8 mouse cellular contexts compared by ENCODE assay signal in the genomic region with DNA sequence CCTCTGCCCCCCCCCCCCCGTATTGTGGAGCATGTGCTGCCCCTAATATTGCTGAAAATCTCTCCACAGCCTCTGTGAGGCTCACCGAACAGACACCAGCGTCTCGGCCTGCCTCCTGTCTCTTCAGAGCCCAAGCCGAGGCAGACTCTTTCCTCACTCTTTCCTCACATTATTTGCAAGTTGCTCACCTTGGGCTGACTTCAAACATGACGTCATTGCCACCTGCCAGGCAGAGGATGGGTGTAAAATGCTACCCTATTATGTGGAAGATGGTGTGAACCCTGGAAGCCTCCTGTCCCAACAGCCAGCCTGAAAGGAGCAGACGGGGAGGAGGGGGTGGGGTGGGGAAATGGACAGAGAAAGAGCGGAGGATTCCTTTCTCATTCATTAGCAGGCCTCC.
A peak's percentile ranks its signal among the peaks of the same experiment; 100 is the strongest.
DNase-seq lines count a peak whose midpoint lies in the region; ATAC-seq lines count a peak whose summit lies in the region.

No protein-coding gene starts in this region.

- H3K9me3 ChIP-seq in liver, embryonic 12.5 days (replicated peaks) = no peaks in the 10 kb centered on the region
- H3K9me3 ChIP-seq in embryonic facial prominence, embryonic 13.5 days = no peaks in the 10 kb centered on the region
- H3K9me3 ChIP-seq in neural tube, embryonic 14.5 days (ENCODE audit: control insufficient read depth, low read length) = no peaks in the 10 kb centered on the region

- no peak for DNase-seq in liver
- peak; percentile 56 for DNase-seq in layer of hippocampus, postnatal 10 days (ENCODE audit: low spot score in 2 of 2)
- DNase-seq in T-cell, adult 2 months (ENCODE audit: low spot score) = no peak
- no peak for DNase-seq in B cell, adult 2 months
- DNase-seq in adrenal gland, postnatal 25 days = no peak

- H3K4me1 ChIP-seq in liver, embryonic 12.5 days = 0 out of 2 replicates have a peak, but pooled peaks cover 5% of the 10 kb centered on the region
- H3K4me1 ChIP-seq in embryonic facial prominence, embryonic 13.5 days = peaks cover 22% of the 10 kb centered on the region
- H3K4me1 ChIP-seq in neural tube, embryonic 14.5 days (ENCODE audit: control insufficient read depth, insufficient read depth, low read length) = peaks cover 20% of the 10 kb centered on the region

- no peaks in the 10 kb centered on the region for H3K36me3 ChIP-seq in liver, embryonic 12.5 days
- H3K36me3 ChIP-seq in embryonic facial prominence, embryonic 13.5 days = no peaks in the 10 kb centered on the region
- no peaks in the 10 kb centered on the region for H3K36me3 ChIP-seq in neural tube, embryonic 14.5 days (ENCODE audit: control insufficient read depth, insufficient read depth, low read length)

- H3K27me3 ChIP-seq in liver, embryonic 12.5 days (replicated peaks) = no peaks in the 10 kb centered on the region
- no peaks in the 10 kb centered on the region for H3K27me3 ChIP-seq in embryonic facial prominence, embryonic 13.5 days
- no peaks in the 10 kb centered on the region for H3K27me3 ChIP-seq in neural tube, embryonic 14.5 days (ENCODE audit: control insufficient read depth, insufficient read depth, low read length)

- no peak overlapping the region for H3K4me3 ChIP-seq in liver, embryonic 12.5 days
- H3K4me3 ChIP-seq in embryonic facial prominence, embryonic 13.5 days = peak overlapping the region; percentile 25; the same call in 1 of the 2 replicates
- peak overlapping the region; percentile 15; the same call in 1 of the 2 replicates for H3K4me3 ChIP-seq in neural tube, embryonic 14.5 days (ENCODE audit: low read depth, low read length)

- no peak for ATAC-seq in liver, embryonic 12.5 days
- no peak for ATAC-seq in embryonic facial prominence, embryonic 13.5 days (ENCODE audit: insufficient number of reproducible peaks, insufficient read depth, low FRiP score, low TSS enrichment, low read depth)
- peak; percentile 83 for ATAC-seq in neural tube, embryonic 14.5 days (ENCODE audit: low read depth)

- no peak overlapping the region for H3K27ac ChIP-seq in liver, embryonic 12.5 days
- H3K27ac ChIP-seq in embryonic facial prominence, embryonic 13.5 days = peak overlapping the region; percentile 62; the same call in 1 of the 2 replicates
- peak overlapping the region; percentile 90 for H3K27ac ChIP-seq in neural tube, embryonic 14.5 days (ENCODE audit: low read depth, low read length)

- no peak overlapping the region for H3K9ac ChIP-seq in liver, embryonic 12.5 days
- H3K9ac ChIP-seq in embryonic facial prominence, embryonic 13.5 days = peak overlapping the region; percentile 54; the same call in 1 of the 2 replicates
- peak overlapping the region; percentile 37; the same call in 1 of the 2 replicates for H3K9ac ChIP-seq in neural tube, embryonic 14.5 days (replicated peaks; ENCODE audit: low read depth, low read length)

- WGBS in liver, embryonic 12.5 days (ENCODE audit: insufficient replicate concordance) = 10% methylated on average over 8 of the region's 8 CpGs
- 6% methylated on average over 7 of the region's 8 CpGs for WGBS in embryonic facial prominence, embryonic 13.5 days
- 0% methylated on average over 7 of the region's 8 CpGs for WGBS in neural tube, embryonic 14.5 days

- H3K4me2 ChIP-seq in liver, embryonic 12.5 days = peak overlapping the region; percentile 35
- peak overlapping the region; percentile 59 for H3K4me2 ChIP-seq in embryonic facial prominence, embryonic 13.5 days
- peak overlapping the region; percentile 44 for H3K4me2 ChIP-seq in neural tube, embryonic 14.5 days (ENCODE audit: low read depth, low read length)

Comparison
In these comparisons a context has a peak if more than half of its experiments do, and no peak if none do; other contexts are left out.
1. DNase-seq: peak in layer of hippocampus, postnatal 10 days (2 of 2); none in liver (single experiment), T-cell, adult 2 months (single experiment), B cell, adult 2 months (0 of 2) and adrenal gland, postnatal 25 days (single experiment).
2. Peak in every context shown above with its lines, with median percentiles within 50 percentile points of each other: H3K4me2 ChIP-seq.